Mouse (Mus musculus) midbrain, embryonic 12.5 days (tissue): ENCODE data around the gene Slc25a12. TPM values are rescaled to one million over a fixed set of nuclear protein-coding genes. Genes with fewer than 3 reads are reported as not detected.

ENCODE experiments used
- ATAC-seq: fragments of 200-750 bp; cut with Nextera tagmentation; 2 replicates; pipeline ENCODE4 v1.8.0; 2017; ENCODE audit warnings: low read depth, moderate TSS enrichment, moderate library complexity; ENCODE audit not compliant: low FRiP score
- H3K27ac ChIP-seq: fragments of 300-500 bp; sonication (generic); replicated peaks from 2 replicates; pipeline ENCODE4 v1.5.1; 2016; ENCODE audit warnings: mild to moderate bottlenecking
- H3K27me3 ChIP-seq: fragments of 300-500 bp; sonication (generic); 2 replicates; pipeline ENCODE4 v1.6.1; 2016; ENCODE audit warnings: mild to moderate bottlenecking
- H3K36me3 ChIP-seq: fragments of 300-500 bp; sonication (generic); 2 replicates; pipeline ENCODE4 v1.6.1; 2016
- H3K4me1 ChIP-seq: fragments of 300-500 bp; sonication (generic); 2 replicates; pipeline ENCODE4 v1.6.1; 2016
- H3K4me2 ChIP-seq: fragments of 300-500 bp; sonication (generic); replicated peaks from 2 replicates; pipeline ENCODE4 v1.6.1; 2016; ENCODE audit warnings: mild to moderate bottlenecking, moderate library complexity
- H3K4me3 ChIP-seq: fragments of 300-500 bp; sonication (generic); 2 replicates; pipeline ENCODE4 v1.5.1; 2016; ENCODE audit warnings: mild to moderate bottlenecking
- H3K9ac ChIP-seq: fragments of 300-500 bp; sonication (generic); replicated peaks from 2 replicates; pipeline ENCODE4 v1.6.1; 2016; ENCODE audit warnings: mild to moderate bottlenecking, moderate library complexity
- H3K9me3 ChIP-seq: fragments of 300-500 bp; sonication (generic); 2 replicates; pipeline ENCODE4 v1.6.1; 2016; ENCODE audit warnings: mild to moderate bottlenecking
- WGBS: fragments of 180-500 bp; shearing (Covaris S2); methylation state at CpG from one replicate; pipeline ENCODE4 v1.1.7; 2016; 5-methylcytosine and 5-hydroxymethylcytosine counted together
- polyA plus RNA-seq: library from polyadenylated mRNA; unstranded; fragments of >200 nt; fragmentation: Nextera tagmentation; extraction: Ambion mirVana; gene quantifications from 2 replicates; pipeline ENCODE4 v1.2.1, GENCODE M21; 2016

The Slc25a12 gene
- polyA plus RNA-seq, 1 experiment from 2014 or later, result 44.5 TPM

DNA sequence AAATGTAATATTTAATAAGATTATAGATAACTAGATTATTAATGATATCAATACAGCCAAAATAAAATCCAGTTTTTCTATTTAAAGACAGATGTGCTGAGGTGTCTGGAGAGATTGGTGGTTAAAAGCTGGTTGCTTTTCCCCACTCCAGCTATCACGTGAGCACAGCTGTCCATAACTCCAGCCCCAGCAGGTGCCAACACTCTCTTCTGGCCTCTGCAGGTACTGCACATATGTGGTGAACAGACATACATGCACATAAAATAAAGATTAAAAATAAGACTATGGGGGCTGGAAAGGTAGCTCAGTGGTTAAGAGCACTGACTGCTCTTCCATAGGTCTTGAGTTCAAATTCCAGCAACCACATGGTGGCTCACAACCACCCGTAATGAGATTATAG lies 126.0 kb downstream of the Slc25a12 start:
- Histone ChIP-seq H3K36me3 (peaks cover 42% of the 10 kb centered on the region), H3K4me3 (no peak overlapping the region)
- ATAC-seq, result no peak

DNA sequence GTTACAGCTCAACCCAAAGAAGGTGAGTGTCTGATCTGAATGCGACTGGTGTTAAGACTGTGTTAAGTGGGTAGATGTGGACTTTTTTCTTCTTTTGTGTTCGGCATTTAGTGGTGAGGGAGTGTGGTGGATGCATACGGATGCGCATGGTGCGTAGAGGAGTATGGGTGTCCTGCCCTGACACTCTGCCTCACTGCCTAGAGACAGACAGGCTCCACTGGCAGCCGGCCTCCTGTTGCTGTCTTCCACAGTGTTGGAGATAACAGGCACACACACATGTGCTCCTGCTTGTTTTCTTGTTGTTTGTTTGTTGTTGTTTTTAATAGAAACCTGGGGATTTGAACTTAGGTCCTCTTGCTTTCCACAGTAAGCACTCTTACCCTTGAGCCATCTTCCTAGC lies 131.5 kb downstream of the Slc25a12 start:
- Histone ChIP-seq H3K9me3 (no peaks in the 10 kb centered on the region), H3K4me1 (no peaks in the 10 kb centered on the region), H3K27me3 (no peaks in the 10 kb centered on the region), H3K27ac (no peak overlapping the region), H3K4me3 (no peak overlapping the region), H3K4me2 (no peak overlapping the region), H3K9ac (no peak overlapping the region), H3K36me3 (peaks cover 36% of the 10 kb centered on the region)
- 98% methylated on average over 6 of the region's 6 CpGs for WGBS
- ATAC-seq, result no peak

More for the DNA sequence above, 126.0 kb downstream of the Slc25a12 start:
- Histone ChIP-seq H3K4me2 (no peak overlapping the region), H3K9me3 (no peaks in the 10 kb centered on the region), H3K27me3 (no peaks in the 10 kb centered on the region), H3K27ac (no peak overlapping the region), H3K4me1 (peaks cover 20% of the 10 kb centered on the region; the same call in 1 of the 2 replicates), H3K9ac (no peak overlapping the region)
- WGBS, result 95% methylated on average over 2 of the region's 2 CpGs

DNA sequence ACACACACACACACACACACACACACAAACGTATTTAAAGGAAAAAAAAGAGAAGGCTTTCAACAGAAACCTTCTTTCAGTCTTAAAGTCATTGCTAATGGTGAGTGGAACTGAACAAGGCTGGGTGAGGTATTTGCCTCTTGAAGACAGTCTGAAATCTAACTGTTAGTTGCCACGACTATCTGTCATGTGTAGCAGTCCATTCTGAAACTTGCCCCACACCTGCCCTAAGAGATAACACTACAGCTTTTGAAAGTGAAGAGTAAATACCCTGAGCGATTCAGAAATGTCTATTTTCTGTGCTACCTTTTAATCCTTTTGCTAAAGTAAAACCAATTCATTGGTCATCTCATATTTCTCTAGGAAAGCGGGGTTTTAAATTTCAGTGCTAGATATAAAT lies 132.1 kb downstream of the Slc25a12 start:
- no peak overlapping the region for H3K4me2 ChIP-seq
- H3K9ac ChIP-seq, result no peak overlapping the region
- no peak for ATAC-seq
- no peak overlapping the region for H3K4me3 ChIP-seq
- H3K27ac ChIP-seq, result no peak overlapping the region
- H3K4me1 ChIP-seq, result no peaks in the 10 kb centered on the region
- H3K27me3 ChIP-seq, result no peaks in the 10 kb centered on the region
- H3K36me3 ChIP-seq, result peaks cover 36% of the 10 kb centered on the region
- WGBS, result 90% methylated on average over 4 of the region's 4 CpGs
- no peaks in the 10 kb centered on the region for H3K9me3 ChIP-seq

DNA sequence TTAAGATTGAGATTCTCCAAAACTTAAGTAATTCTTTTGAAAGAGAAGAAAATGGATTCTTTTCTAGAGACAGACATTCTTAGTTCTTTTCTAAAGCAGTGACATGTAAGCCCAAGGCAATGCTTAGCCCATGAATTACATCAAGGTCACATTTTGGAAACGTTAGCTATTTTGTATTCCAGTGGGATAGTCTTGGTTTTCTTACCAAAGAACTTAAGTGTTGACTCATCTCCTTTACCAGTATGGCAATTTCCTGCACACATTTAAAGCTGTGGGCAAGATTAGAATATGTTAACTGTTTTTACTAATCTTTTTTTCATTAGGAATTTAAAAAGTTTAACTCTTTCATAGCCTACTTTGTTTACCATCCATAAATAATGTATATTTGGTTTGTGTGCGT lies 134.6 kb downstream of the Slc25a12 start:
- no peak overlapping the region for H3K4me3 ChIP-seq
- no peaks in the 10 kb centered on the region for H3K9me3 ChIP-seq
- no peak overlapping the region for H3K4me2 ChIP-seq
- H3K4me1 ChIP-seq, result no peaks in the 10 kb centered on the region
- H3K9ac ChIP-seq, result no peak overlapping the region
- no peak for ATAC-seq
- no peak overlapping the region for H3K27ac ChIP-seq
- no peaks in the 10 kb centered on the region for H3K27me3 ChIP-seq
- peaks cover 32% of the 10 kb centered on the region for H3K36me3 ChIP-seq
- 87% methylated on average over 2 of the region's 2 CpGs for WGBS

DNA sequence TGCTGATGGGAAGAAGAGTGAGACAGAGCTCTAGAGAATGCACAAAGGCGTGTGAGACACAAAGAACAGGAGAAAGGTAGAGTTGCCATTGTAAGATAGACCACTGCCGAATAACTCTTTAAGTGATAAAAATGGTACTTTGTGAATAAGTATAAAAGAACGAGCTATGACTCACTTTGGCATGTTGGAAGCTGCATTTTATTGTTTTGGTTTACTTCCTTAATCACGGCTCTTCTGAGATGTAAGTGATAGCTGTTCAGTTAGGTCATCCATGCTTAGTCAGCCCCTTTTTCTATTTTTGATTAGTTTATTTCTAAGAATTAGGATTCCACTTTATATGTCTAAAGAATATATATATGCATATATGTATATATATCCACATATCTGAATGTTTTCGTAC lies 135.6 kb downstream of the Slc25a12 start:
- Histone ChIP-seq H3K27me3 (no peaks in the 10 kb centered on the region), H3K27ac (no peak overlapping the region), H3K4me3 (no peak overlapping the region), H3K9ac (no peak overlapping the region), H3K9me3 (no peaks in the 10 kb centered on the region), H3K4me2 (no peak overlapping the region), H3K36me3 (peaks cover 28% of the 10 kb centered on the region), H3K4me1 (no peaks in the 10 kb centered on the region)
- no peak for ATAC-seq
- whole genome bisulfite sequencing, result 92% methylated on average over 5 of the region's 5 CpGs

DNA sequence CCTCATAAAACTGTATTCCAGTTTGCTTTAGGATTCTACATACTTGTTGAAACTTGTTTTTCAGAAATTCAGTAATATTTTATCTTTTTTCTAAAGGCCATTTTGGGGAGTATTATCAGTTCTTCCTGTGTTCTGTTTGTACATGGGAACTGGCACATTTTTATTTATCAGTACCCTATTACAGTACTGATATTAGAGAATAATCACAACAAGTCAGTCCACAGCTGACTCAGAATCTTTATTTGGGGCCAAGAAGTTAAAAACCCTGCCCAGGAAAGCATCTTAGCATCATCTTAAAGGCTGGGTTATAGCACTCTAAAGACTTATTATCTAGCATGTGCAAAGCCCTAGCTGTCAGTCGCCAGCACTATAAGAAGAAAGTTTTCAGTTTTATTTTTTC lies 137.9 kb downstream of the Slc25a12 start:
- Histone ChIP-seq H3K27me3 (no peaks in the 10 kb centered on the region), H3K4me3 (no peak overlapping the region), H3K9ac (no peak overlapping the region), H3K4me2 (no peak overlapping the region), H3K4me1 (no peaks in the 10 kb centered on the region), H3K9me3 (no peaks in the 10 kb centered on the region), H3K27ac (no peak overlapping the region), H3K36me3 (peaks cover 15% of the 10 kb centered on the region)
- 95% methylated on average over 1 of the region's 1 CpGs for WGBS
- ATAC-seq, result no peak

DNA sequence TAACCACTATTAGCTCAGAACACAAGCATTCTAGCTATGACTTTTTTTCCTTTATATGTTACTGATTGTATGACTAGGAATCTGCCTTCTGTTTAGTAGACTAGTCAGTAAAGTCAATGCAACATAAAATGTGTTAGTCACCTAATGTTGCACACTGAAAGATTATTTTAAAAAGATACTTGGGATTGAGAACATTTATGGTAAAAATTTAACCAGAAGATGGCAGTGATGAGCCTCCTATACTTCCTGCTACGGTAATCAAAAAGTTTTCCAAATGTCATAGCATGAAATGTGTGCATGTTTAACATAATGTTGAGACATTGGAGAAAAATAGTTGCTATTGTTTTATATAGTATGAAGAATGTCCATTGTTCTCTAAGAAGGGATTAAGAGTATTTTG lies 140.2 kb downstream of the Slc25a12 start:
- H3K9ac ChIP-seq, result no peak overlapping the region
- no peaks in the 10 kb centered on the region for H3K4me1 ChIP-seq
- H3K27ac ChIP-seq, result no peak overlapping the region
- no peaks in the 10 kb centered on the region for H3K27me3 ChIP-seq
- no peaks in the 10 kb centered on the region for H3K9me3 ChIP-seq
- no peak for ATAC-seq
- no peak overlapping the region for H3K4me3 ChIP-seq
- WGBS, result 47% methylated on average over 1 of the region's 1 CpGs
- peaks cover 34% of the 10 kb centered on the region for H3K36me3 ChIP-seq
- H3K4me2 ChIP-seq, result no peak overlapping the region

Other genes starting within 250 kb of the Slc25a12 start
- 0.42 and 0.60 TPM in 2 replicates for gene Cybrd1, start 249.8 kb downstream of the Slc25a12 start, polyA plus RNA-seq
- 159 and 166 TPM in 2 replicates for gene Dync1i2, start 156.0 kb downstream of the Slc25a12 start, polyA plus RNA-seq
- gene Hat1, start 21.2 kb upstream of the Slc25a12 start, polyA plus RNA-seq, result 131 and 137 TPM in 2 replicates
- 34.4 and 37.4 TPM in 2 replicates for gene Metap1d, start 85.5 kb upstream of the Slc25a12 start, polyA plus RNA-seq
- 37.2 and 59.9 TPM in 2 replicates for gene Dlx1, start 160.4 kb upstream of the Slc25a12 start, polyA plus RNA-seq
- 15.8 and 21.5 TPM in 2 replicates for gene Dlx2, start 179.0 kb upstream of the Slc25a12 start, polyA plus RNA-seq